Mouse (Mus musculus) liver, adult (tissue): ENCODE measurements around the gene Hbp1.

Experiments used
- GATA4 ChIP-seq: IDR thresholded peaks from 2 replicates; pipeline ENCODE4 v1.6.1; 2014; ENCODE audit warnings: mild to moderate bottlenecking, low read length; ENCODE audit not compliant: insufficient replicate concordance

Hbp1 gene

DNA sequence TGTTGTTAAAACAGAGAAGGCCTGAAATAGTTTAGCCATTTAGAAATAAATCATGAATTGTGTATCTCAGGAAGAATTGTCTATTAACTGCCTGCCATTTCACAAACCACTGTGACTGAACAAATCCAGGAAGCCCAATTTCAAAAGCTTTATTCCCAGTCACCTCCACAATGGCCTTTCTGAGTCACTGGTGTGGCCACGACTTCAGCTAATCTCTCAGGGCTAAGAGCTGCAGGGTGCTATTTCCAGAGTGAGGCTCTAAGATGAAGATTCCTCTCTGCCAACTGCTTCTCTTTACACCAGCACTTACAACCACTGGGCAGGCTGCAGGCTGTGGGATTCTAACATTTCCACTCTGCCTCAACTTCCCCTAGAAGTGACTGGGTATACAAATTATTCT lies 18.8 kb upstream of the Hbp1 start:
- no peak for TF ChIP-seq GATA4

DNA sequence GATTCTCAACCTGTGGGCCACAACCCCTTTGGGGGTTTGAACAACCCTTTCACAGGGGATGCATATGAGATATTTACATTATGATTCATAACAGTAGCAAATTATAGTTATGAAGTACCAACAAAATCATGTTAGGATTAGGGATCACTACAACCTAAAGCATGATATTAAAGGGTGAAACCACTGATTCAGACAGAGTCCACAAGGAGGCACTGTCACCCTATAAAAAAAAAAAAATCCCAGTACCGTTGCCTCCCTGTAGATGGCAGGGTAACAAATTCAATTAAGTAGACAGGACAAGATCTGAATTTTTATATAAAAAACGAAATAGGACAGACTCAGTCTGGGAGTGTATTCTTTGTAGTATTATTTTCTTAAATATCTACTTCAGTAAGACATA lies 17.2 kb upstream of the Hbp1 start:
- TF ChIP-seq GATA4, result no peak

DNA sequence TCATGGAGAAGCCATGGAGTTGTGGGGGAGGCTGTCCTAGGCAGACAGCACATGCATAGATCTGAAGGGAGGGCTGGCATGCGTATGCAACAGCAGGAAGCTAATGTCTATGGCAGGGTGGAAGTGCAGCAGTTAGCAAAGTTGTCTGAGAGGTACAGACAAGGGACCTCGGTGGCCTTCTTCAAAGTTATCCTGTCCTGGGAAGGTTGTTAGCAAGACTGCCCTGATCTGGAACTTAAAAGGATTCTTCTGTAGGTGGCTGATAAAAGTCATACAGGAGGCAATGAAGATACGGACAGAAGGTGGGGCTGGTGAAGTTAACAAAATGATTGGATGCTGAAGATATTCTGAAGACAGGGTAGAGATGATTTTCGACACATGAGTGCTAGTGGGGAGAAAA lies 16.1 kb upstream of the Hbp1 start:
- TF ChIP-seq GATA4, result no peak

GRCm38 (mm10) chr12:31965517-31966212 lies 15.3 kb upstream of the Hbp1 start:
- no peak for TF ChIP-seq GATA4

DNA sequence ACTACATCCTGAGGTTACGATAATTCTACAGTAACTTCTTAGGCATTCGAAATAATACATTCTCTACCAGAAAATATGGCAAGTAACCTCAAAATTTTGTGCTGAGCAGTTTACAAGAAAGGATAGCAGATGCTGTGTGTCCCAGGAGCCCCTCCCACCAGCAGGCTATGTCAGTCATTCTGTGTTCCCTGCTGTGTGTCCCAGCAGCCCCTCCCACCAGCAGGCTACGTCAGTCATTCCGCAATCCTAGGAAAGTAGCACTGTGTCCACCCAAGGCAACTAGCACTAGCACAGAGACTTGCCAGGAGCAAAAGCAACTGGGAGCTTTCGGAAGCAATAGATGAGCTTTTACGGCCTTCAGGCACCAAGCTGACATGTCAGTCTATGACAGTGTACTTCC lies 13.7 kb upstream of the Hbp1 start:
- TF ChIP-seq GATA4, result no peak

DNA sequence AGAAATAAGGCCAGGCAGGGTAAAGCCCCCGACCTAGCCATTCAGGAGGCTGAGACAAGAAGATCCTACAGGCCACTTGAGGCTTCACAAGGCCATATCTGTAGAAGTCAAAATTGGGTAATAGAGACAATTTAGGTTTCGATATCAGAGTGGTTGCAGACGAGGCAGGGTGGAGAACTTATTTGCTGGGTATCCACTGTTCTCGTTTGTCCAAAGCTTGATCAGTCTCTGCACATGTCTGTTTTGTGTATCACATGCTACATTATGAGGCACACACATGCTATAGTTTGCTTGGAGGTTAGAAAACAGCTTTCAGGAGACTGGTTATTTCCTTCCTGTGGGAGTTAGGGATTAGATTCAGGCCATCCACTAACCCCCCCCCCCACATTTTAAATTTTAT lies 5.5 kb upstream of the Hbp1 start:
- no peak for TF ChIP-seq GATA4

- TF ChIP-seq GATA4, result no peak
These were observed 310 bp upstream of the Hbp1 start for GRCm38 (mm10) chr12:31950659-31951031.

- TF ChIP-seq GATA4, result no peak; the same call in 1 of the 2 replicates
These were observed 1.1 kb downstream of the Hbp1 start for GRCm38 (mm10) chr12:31949193-31949741.

DNA sequence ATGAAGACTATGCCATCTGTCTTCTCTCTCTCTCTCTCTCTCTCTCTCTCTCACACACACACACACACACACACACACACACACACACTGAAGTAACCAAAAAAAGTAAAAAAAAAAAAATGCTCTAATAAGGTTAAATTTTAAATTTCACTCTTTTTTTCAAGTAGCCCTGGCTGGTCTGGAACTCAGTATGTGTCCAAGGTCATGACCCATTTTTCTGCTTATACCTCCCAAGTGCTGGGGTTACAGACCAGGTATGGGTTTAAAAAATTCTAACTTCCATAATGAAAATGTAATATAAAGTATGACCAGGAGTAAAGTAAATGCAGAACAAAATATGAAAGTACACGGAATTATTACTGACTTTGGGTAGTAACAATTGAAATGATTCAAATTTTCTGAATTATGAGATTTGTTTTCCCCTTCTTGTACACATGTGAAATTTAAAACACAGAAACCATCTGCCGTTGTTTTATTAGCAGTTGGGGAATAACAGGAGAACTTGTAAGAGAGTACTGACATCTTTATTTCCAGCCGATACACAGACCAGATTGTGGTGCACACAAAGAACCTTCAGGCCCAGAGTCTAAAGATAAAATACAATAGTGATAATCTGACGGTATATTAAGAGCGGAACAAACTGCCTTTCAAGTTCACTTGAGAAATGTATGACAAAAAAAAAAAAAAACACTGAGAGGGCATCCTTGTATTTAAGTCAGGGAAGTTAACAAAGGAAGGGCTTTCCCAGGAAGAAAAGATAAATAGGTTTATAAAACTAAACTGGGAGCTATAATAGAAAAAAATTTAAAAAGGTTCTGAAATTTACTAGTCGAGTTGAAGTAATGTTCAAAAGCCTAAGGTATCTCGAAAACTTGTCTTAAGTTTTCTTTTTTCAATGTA lies 2.0 kb downstream of the Hbp1 start:
- no peak for TF ChIP-seq GATA4

DNA sequence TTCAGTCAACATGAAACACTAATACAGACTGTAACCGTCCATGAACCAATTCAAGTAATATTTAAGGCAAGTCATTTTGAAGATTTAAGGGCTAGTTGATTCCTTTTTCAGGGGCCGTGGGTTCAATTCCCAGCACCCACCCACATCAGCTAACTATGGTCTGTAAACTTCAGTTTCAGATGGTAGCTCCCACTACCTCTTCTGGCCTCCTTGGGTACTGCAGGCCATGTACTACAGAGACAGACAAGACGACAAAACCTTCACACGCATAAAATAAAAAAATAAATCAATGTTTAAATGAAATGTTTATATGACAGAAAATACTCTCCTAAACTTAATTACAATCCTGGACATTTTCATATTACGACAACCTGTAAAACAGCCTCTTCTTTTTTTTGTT lies 2.9 kb downstream of the Hbp1 start:
- no peak for TF ChIP-seq GATA4

DNA sequence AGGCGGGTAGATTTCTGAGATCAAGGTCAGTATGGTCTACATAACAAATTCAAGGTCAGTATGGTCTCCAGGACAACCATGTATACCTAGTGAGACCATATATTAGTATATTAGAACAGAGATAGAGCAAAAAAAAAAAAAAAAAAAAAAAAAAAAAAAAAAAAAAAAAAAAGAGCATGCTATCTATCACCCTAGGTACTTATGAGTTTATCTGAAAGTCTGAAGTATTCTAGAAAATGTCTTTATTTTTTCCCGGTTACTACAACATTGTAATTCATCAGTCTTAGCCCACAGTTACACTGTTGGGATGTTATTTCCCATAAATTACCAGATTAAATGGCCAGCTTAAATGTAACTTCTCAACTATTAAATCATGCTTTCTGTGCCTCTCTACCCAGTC lies 5.9 kb downstream of the Hbp1 start:
- no peak for TF ChIP-seq GATA4

DNA sequence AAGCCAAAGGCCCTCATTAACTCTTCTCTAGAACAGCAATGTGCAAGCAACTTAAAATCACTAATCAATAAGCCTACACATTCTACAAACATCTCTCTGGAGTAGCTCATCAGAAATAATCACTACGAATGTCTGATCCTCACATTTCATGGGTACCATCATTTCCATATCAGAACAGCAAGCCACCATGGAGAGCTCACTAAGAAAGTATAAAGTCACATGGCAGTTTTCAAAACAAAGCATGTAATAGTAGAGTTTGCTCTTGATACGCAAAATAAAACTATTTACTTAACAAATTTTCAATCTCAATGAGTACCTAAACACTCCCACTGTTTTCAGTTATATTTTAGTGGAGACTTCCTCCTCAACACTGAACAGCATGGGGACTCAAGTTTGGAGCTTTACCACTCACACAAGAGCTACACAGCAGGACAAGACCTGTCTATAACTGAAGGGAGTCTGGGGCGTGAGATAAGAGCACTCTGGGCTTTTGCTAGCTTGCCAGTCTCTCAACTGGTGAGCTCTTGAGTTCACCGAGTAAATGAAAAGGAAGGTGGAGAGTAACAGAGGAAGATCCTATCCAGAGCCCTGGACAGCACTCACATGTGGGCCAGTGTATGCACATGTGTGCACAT lies 7.2 kb downstream of the Hbp1 start:
- TF ChIP-seq GATA4, result no peak

GRCm38 (mm10) chr12:31939026-31939425 lies 11.3 kb downstream of the Hbp1 start:
- no peak for TF ChIP-seq GATA4

DNA sequence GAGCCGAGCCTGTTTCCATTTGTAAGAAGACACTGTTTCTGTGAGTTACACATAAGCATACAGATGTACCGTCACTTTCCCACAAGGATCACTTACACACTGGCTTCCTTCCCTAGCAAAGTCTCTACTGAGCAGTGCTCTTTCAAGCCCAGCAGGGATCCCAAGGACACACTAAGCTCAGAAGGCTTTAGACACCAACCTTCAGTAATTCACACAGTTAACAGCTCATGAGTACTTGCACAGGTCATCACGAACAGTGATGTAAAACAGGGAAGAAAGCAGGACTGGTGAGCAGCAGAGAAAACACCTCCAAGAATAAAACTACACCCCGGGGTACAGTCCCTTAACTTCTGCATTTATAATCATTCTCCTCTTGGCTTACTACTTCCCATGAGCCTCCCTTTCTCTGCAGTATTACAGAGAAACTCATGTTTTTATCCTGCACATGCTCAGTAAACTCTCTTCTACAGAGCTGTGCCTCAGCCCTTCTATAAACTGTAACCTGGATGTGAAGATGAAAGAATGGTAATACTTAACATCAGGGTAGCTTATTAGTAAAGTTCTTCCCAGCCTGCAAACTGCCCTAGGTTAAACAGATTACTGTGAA lies 11.8 kb downstream of the Hbp1 start:
- TF ChIP-seq GATA4, result no peak

DNA sequence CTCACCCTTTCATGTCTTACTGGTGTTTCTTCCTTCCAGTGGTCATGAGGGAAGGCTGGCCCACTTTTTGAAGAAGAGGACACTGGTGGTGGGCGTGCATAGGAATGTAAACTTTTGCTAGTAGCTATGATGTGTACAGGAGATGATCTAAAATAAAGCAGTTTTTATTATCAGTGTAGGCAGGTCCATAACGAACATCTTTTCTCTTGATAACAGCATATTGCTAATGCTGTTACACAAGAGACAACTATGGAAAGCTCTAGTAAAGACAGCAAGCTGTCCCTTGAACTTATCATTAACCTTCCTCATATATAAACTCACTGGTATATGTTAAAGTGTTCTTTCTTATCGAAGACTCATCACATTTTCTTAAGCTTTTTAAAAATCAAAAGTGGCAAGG lies 12.7 kb downstream of the Hbp1 start:
- TF ChIP-seq GATA4, result no peak
